Mouse (Mus musculus): Measurements from ENCODE around the gene Pou3f3.

Gene Pou3f3

DNA sequence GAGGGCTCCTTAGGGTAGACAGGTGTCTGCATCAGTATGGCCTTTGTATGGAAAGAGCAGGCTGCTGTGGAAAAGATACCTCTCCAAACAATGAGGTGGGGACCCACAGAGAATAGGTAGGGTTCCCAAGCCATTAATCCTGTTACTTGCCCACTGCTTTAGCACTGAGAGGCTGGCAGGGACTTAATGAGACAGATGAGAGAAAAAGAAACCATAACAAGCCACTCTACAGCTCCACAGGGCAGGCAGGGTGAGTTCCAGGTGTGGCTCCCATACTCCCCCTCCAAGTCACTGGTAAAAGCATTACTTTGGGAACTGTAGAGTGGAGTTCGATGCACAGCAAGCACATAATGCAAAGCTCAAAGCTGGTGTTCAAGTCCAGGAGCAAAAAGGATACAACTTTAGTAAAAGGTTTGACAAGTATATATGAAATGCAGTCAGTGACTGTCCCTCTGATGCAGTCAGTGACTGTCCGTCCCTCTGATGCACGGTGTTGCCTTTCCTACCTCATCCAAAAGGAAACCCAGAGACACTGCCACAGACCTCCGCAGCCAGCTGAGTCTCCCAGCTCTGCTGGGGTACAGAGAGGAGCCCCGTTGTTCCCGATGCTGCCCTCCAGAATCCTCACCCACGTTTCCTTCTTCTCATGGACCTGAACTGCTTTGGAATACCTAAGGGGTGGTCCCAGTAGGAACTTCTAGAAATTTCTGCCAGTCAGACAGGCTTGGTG, 14.0 kb downstream of the Pou3f3 start:
- no peak for DNase-seq (ENCODE audit: low read depth in 1 of 2, low spot score in 2 of 2)

DNA sequence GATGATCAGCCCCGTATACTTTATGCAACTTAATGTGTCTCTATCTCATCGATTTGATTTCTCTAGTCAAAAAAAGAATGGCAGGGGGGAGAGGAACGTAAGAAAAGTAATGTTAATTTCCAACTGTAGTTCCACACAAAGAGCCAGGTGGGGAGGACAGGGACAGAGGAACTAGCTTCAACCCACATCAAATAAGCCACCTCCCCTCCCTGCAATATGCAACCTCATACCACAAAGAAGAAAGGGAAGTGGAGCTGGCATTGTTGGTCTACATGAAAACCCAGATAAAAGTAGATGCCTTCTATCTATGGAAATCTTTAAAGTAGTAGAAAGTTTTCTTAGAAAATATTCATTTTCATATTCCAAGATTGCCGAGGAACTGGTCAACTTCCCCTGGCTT, 14.7 kb downstream of the Pou3f3 start:
- DNase-seq (ENCODE audit: low read depth in 1 of 2, low spot score in 2 of 2) = no peak

DNA sequence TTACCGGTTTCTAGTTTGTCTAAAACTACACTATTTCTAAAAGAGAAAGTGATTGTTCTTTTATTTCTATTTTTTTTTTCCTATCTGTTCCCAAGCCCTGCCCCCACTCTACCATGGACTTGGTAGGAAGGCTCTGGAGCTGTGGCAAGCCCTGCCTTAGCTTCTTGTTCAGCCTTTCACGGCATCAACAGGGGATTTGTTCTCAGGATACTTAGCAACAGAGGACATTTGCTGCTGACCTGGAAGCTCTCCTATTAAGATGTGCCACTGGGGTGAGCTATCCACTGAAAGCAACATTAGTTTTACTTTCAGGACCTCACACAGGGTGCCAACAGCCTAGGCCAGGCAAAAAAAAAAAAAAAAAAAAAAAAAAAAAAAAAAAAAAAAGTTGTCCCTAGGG, 15.4 kb downstream of the Pou3f3 start:
- no peak for DNase-seq (ENCODE audit: low read depth in 1 of 2, low spot score in 2 of 2)

DNA sequence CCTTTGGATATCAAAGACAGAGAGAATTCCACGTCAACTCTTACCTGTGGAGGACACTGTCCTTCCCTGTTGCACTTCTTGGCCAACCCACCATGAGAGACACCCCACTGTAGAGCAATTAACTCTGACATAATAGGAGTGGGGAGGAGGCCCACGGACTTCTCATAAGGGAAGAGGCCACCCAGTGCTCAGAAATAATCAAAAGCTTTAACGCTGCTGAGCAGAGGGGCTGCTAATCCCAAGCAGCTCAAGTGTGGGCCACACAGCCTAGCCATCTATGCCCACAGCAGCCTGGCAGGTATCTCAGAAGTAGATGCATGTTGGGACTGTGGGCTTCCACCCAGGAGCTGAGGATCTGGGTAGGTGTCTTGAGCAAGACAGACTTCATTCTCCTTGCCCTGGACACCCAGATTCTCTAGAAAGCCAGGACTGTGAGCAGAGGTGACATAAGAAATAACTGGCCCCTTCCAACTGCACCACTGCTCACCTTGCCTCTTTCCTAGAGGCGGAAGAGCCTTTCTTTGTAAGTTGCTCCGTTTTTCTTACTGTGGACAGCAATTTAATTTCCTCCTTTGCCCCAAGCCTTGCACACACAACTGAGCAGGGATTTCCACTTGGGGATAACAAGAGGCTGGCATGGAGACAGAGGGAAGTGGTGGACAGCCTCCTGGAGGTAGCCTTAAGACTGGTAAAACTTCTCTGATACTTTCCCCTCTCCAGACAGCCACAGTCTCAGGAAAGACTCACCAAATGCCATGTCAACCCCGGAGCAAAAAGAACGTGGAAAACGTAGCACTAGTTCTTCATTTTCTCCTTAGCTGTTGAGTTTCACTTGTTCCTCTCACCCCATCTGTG, 16.1 kb downstream of the Pou3f3 start:
- no peak for DNase-seq (ENCODE audit: low read depth in 1 of 2, low spot score in 2 of 2)

DNA sequence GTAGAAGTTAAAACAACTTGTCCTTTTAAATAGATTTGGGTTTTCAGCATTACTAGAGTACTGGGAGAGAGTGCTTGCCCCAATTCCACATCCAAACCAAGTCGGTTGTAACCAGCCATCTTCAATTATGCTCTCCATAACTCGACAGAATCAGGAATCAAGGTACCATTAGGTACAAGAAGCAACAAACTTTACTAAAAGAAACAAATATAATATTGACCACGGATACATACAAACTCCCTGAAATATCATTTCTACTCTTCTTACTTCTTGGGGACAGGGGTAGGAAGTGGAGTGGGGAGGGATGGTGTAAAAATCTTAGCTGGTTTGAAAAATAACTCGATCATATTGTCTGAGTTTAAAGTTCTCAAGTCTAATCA, 16.7 kb downstream of the Pou3f3 start:
- no peak for DNase-seq (ENCODE audit: low read depth in 1 of 2, low spot score in 2 of 2)

DNA sequence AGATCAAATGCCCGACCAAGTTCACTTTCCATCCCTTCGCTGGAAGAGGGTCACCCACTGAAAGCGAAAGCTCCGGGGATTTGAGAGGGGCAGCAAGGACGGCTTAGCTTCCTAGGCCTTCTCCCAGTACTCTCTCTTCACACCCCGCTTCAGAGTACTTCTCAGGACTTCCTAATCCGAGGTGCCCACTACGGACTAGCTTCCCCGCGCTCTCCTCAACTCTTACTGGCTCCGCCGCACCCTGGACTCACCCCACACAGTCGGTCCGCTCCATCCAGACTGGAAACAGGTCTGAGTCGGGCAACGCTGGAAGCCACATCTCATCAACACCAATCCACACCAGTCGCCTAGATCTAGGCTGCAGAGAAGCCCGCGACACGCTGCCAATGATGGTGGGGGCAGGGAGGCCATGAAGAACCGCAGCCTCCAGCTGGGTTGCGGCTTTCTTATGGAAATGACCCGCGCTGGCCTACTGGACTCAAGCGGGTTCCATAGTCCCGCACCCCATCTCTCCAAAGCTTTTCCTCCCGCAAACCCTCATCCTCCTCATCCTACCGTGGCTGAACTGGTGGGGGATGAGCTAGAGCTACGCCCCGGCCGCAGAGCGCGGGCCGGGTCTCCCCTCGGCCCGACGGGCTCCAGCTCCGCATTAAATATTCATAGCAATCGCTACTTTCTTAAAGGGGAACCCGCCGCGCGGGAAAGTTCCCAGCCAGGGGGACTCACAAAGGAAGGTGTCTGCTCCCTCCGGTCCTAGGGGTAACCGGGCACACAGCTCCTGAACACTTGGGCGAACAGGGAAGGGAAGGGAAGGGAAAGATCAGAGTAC, 17.8 kb downstream of the Pou3f3 start:
- DNase-seq (ENCODE audit: low read depth in 1 of 2, low spot score in 2 of 2) = no peak

DNA sequence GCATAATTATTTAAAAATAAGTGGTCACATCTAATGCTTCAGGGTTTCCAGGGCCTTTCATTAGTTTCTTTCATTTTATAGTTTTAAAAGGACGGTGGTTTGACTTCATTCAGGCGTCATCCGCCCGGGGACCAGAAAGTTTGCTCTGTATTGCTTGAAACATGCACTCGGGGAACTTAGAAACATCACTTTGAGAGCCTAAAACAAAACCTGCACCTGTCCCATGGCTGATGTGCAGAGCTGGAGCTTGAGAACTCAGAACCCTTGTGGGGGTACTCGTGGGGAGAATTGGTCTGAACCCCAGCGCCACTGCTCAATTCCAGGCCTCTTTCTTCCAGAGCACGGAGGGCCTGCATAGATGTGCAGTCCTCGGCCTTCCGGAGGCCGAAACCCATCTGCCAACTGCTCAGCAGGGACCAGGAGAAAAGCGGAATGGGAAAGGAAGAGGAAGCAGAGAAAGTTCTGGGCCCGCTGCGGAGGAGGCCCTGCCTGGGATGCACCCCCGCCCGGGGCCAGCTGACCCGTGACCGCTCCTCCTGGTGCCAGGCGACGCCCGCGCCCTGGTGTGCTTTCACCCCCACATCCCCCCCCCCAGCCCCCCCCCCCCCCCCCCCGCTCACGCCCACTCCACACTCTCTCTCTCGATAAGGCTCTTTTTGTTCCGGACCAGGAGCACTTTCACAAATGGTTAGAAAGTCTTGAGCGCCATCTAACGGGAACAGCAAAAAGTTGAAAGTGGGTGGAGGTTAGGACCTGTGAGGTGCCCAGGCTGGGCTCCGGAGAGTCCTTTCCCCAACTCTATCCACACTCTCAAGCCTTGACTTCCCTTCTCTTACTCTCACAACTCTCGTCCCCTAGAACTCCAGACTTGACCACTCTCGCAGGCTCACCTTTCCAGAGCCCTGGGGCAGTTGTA, 18.7 kb downstream of the Pou3f3 start:
- DNase-seq (ENCODE audit: low read depth in 1 of 2, low spot score in 2 of 2) = no peak

DNA sequence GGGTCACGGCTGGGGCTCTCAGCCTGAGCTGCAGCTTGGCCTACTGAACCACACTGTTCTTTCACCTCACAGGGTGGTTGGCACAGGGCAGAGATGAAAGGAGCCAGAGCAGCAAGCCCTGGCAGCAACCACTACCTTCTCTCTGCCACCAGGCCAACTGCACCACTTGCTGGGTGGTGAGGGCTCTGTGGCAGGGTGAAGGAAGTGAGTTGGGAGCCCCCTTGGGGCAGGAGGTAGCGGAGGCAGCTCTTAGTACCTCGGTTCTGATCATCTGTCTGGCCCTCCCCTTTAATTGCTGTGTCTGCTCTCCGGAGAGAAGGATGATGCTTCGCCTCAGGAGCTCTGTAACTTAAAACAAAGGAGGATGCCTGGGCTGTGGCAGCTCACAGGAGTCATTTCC, 23.0 kb downstream of the Pou3f3 start:
- no peak for DNase-seq (ENCODE audit: low read depth in 1 of 2, low spot score in 2 of 2)

DNA sequence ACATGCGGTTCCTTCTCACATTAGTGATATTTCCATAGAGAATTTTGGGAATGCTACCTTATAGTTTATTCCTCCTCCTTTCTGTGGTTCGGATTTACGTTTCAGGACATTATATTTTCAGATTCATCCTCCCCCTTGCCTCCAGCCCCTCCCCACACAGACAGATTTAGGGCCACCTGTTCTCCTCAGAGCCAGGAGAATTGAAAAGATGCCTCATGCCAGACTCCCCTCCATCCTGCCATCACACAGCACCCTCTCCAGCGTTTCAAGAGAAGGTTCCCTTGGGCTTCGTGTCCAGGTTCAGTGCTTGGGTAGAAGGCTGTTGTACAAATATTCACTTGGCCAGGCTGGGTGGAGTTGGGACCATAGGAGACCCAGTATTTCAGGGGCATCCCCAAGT, 25.8 kb downstream of the Pou3f3 start:
- DNase-seq (ENCODE audit: low read depth in 1 of 2, low spot score in 2 of 2) = no peak

DNA sequence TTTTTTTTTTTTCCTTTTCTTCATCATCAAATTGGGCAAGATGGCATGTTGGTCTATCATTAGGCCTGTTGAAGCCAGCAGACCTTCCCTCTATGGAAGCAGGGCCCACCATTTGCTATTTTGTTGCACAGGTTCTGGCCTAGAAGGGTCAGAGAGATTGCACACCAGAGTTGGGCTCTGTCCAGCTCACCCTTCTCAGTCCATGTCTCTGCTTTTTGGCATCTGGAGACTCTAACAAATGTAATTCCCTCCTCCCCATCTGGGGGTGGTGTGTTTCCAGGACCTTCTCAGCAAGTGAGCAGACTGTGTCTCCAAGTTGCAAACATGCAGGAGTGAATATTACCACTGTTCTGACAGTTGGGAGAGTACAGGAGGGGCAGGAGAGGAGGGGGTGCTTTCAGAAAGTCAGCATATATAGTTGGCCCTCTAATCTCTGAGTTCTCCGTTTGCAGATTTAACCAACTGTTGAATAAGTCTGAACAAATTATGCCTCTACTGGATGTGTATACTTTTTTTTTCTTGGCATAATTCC, 28.3 kb downstream of the Pou3f3 start:
- DNase-seq (ENCODE audit: low read depth in 1 of 2, low spot score in 2 of 2) = no peak

DNA sequence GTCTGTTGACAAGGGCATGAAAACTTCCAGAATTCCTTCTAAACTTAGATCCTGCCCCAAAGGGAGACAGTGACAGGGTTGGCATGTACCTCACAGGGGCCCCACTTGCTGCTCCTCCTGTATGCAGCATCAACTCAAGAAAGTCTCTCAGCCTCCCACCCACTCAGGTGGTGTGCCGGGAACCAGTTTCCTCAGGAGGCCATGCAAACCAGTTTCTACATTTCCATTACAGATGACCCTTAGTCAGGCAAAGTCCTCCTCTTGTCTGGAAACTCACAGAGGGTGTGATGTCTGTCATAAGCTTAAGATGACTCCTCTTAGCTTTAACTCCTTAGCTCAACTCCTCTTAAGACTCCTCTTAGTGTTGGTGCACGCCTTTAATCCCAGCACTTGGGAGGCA, 29.3 kb downstream of the Pou3f3 start:
- DNase-seq (ENCODE audit: low read depth in 1 of 2, low spot score in 2 of 2) = no peak

DNA sequence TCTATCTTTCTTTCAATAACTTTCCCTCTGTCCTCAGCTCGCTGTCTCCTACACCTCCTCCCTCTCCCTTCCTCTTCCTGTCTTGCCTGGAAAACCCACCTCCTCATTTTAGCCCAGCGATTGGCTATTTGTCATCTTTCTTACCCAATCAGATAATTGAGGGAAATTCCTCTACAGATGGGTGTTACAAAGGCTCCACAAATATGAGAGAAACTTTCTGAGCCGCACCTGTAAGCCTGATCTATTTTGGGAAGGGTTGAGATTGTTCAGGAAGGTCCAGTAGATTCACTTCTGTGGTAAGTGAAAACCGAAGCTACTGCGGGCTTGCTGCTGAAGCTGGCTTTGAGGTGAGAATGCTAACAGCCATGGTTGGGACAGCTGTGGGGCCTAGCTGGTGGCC, 31.6 kb downstream of the Pou3f3 start:
- no peak for DNase-seq (ENCODE audit: low read depth in 1 of 2, low spot score in 2 of 2)

DNA sequence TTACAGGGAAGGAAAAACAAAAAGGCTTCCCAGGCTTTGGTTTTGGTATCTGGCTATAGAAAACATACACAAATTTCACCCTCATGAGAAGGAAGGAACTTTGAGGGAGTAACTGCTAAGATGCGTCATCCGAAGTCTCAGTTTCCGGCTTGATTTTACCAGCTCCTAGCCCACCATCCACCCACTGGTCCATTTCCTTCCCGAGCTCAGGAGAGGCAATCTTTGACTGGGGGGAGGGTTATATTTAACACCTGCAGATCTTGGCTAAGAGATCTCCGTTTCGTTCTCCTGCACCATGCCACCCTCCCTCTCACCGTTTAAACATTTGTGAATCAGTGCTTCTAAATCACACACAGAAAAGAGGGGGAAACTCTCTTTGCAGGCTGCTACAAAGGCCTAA, 32.1 kb downstream of the Pou3f3 start:
- DNase-seq (ENCODE audit: low read depth in 1 of 2, low spot score in 2 of 2) = no peak

DNA sequence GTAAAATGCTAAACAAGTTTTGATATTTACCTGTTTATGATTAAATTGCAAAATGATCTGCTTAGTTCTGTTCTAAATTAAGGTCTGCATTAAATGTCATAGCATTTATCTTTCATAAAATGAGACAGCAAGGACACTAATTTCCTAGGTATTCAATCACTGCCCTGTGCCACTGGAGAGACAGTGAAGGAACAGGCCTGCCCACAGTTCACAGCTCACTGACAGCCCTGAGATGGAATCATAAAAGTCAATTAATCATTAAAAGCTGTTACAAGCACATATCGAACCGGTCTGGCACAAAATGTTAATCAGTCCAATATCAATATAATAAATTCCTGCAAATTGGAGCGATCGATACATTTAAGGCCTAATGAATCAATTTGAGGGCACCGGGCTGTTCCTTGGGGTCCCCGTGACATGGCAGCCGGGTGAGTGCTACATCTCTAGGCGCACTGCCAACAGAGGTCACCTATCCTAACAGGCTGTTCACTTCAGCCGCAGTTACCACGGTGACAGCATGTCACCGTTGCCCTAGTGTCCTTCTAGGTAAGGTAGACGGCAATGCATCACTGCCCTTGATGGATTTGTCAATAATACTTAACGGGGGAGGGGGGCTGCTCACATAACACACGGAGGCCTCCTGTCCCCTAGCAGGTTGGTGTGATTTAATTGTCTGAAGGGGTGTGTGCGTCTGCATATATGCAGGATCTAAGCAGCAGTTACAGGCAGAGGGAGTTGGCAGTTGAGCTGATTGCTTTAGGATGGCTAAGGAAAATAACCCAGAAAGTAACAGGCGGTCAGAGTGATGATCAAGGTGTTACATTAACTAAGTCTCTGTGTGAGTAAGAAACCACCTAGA, 46.0 kb downstream of the Pou3f3 start:
- DNase-seq (ENCODE audit: low read depth in 1 of 2, low spot score in 2 of 2) = no peak

DNA sequence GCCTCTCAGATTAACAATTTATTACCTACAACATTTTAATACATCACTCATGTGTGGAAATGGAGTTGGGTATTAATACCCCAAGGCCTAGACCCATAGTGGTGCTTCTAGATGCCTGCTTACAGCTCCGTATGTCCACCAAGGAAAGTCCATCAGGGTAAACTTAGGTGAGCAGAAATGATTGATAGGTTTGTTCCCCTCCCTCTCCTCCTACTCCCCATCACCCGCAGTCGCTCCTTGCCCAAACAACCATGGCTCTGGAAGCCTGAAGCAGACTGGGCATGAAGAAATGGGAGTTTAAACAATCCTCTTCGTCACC, 46.6 kb downstream of the Pou3f3 start:
- no peak for DNase-seq (ENCODE audit: low read depth in 1 of 2, low spot score in 2 of 2)

DNA sequence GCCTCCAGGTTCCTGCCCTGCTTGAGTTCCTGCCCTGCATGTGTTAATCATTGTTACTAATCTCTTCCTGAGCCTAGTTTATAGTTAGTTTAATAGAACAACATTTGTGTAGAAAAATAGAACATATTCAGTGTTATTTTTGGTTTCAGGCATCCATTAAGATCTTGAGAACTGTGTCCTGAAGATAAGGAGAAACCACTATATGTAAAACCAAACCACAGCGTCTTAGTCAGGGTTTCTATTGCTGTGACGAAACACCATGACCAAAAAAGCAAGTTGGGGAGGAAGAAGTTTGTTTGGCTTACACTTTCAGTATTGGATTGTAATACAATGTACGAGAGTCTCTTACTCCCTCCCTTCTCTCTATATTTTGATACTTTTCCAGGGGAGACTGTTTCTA, 49.5 kb downstream of the Pou3f3 start:
- no peak for DNase-seq (ENCODE audit: low read depth in 1 of 2, low spot score in 2 of 2)

DNA sequence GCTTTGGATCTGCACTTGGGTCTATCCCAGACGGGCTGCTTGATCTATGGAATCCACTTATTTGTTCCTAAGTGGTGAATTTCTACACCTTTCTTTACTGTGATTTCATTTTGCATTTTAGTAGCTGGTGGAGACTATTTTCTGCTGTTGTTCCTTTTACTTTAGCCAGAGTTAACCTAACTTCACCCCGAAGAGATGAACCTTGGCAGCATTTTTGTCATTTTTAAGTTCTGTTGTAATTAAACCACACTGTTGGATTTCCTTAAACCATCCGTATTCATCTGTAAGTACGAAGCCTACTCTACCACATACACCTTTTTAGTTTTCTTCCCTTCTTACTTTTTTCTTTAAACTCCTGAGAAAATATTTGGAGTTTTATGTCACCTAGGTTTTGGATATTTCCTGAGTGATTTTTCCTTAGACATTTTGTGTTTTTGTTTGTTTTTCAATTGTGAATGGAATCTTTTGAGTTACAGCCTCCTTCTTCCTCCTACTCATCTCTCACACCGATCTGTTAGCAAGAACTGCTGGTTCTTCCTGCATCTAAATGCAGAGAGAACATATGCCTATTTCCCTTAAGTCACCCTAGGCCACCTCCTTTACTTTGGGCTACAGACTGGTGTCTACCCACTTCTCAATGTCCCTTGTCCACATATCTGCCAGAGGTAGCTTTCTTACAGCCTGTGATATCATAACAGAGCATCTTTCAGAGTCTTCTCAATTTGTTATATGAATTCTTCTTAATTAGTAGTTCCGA, 54.1 kb downstream of the Pou3f3 start:
- DNase-seq (ENCODE audit: low read depth in 1 of 2, low spot score in 2 of 2) = no peak
